Mouse (Mus musculus) hindbrain, embryonic 10.5 days (tissue): Measurements from ENCODE around the gene Tlk1. TPM values are rescaled to one million over a fixed set of nuclear protein-coding genes. Genes with fewer than 3 reads are reported as not detected.

Experiments
- DNase-seq: peaks from one replicate; pipeline ENCODE4 v3.0.0-alpha.2; 2017; ENCODE audit warnings: low spot score
- H3K27ac ChIP-seq: fragments of 300-500 bp; sonication (generic); 2 replicates; pipeline ENCODE4 v1.5.1; 2016; ENCODE audit warnings: mild to moderate bottlenecking, moderate library complexity
- H3K27me3 ChIP-seq: fragments of 300-500 bp; sonication (generic); 2 replicates; pipeline ENCODE4 v1.6.1; 2016; ENCODE audit warnings: mild to moderate bottlenecking; ENCODE audit not compliant: poor library complexity, insufficient read depth, severe bottlenecking
- H3K36me3 ChIP-seq: fragments of 300-500 bp; sonication (generic); 2 replicates; pipeline ENCODE4 v1.6.1; 2016; ENCODE audit warnings: mild to moderate bottlenecking, moderate library complexity
- H3K4me1 ChIP-seq: fragments of 300-500 bp; sonication (generic); replicated peaks from 2 replicates; pipeline ENCODE4 v1.6.1; 2016; ENCODE audit warnings: mild to moderate bottlenecking
- H3K4me3 ChIP-seq: fragments of 300-500 bp; sonication (generic); 2 replicates; pipeline ENCODE4 v1.5.1; 2016; ENCODE audit warnings: mild to moderate bottlenecking, moderate library complexity
- H3K9me3 ChIP-seq: fragments of 300-500 bp; sonication (generic); 2 replicates; pipeline ENCODE4 v1.6.1; 2016; ENCODE audit warnings: mild to moderate bottlenecking, moderate library complexity
- WGBS: fragments of 180-500 bp; shearing (Covaris S2); methylation state at CpG from one replicate; pipeline ENCODE4 v1.1.7; 2016; 5-methylcytosine and 5-hydroxymethylcytosine counted together
- polyA plus RNA-seq: library from polyadenylated mRNA; unstranded; fragments of >200 nt; fragmentation: Nextera tagmentation; extraction: Ambion mirVana; gene quantifications from 2 replicates; pipeline ENCODE4 v1.2.1, GENCODE M21; 2016

The Tlk1 gene
- 19.1 and 27.5 TPM in 2 replicates for polyA plus RNA-seq

DNA sequence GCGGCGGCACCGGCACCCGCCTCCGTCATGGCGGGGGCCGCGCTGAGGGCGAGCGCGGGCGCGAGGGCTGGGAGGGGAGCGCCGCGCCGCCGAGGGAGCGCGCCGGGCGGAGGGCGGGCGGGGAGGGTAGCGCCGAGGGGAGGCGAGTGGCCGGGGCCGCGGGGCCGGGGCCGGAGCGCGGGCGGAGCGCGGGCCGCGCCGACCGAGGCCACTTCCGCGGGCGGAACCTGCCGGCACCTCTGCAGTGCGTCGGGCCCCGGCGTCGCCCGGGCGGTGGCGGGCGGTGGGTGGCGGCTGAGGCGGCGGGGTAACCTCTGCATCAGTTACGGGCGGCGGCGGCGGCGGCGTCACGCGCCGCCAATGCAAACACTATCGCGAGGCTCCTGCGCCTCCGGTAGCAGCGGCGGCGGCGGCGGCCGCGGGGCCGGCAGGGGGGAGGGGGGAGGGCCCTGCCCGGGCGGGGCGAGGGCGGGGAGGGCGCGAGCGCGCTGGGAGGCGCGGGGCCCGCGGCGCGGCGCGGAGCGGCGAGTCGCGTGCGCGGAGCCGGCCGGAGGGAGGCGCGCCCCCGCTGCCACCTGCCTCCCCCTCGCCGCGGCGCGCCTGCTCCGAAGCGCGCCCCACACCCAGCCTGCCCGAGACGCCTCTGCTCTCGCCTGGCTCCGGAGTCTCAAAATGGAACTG lies at the start of gene Tlk1:
Gene Tlk1 (minus strand): TSS at position 358 of the 681 bp plus-strand sequence.
- under 1% methylated on average over 94 of the region's 118 CpGs for WGBS
- H3K27me3 ChIP-seq = no peaks in the 10 kb centered on the region

DNA sequence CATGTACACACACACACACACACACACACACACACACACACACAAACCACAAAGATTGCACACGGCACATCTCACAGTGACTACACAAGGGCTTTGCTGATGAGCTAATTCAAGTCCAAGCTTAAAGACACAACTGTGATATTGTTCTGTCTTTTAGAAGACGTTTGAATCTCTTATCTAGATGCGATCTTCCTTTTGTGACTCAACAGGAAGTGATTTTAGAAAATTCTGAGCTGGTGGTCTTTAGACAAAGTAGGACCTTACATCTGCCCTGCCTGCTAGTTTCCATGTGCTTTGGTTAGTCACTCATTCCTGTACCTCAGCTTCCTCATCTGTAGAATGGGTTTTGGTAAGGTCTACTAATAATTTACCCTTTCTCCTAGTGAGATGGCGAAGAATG lies 49.6 kb upstream of the Tlk1 start:
- peaks cover 18% of the 10 kb centered on the region; the same call in 1 of the 2 replicates for H3K4me1 ChIP-seq
- H3K36me3 ChIP-seq = no peaks in the 10 kb centered on the region
- H3K4me3 ChIP-seq = no peak overlapping the region
- H3K27me3 ChIP-seq = no peaks in the 10 kb centered on the region
- H3K27ac ChIP-seq = no peak overlapping the region
- 86% methylated on average over 4 of the region's 4 CpGs for WGBS
- H3K9me3 ChIP-seq = no peaks in the 10 kb centered on the region
- no peak for DNase-seq

More for the DNA sequence above, at the start of gene Tlk1:
- H3K4me3 ChIP-seq = peak within 1 kb of the TSS; percentile 93
- peaks cover 20% of the 10 kb centered on the region for H3K4me1 ChIP-seq
- peak within 1 kb of the TSS; percentile 100 for H3K27ac ChIP-seq
- peak; percentile 78 for DNase-seq
- no peaks in the 10 kb centered on the region for H3K36me3 ChIP-seq
- no peaks in the 10 kb centered on the region for H3K9me3 ChIP-seq

GRCm38 (mm10) chr2:70873168-70873567 lies 47.6 kb upstream of the Tlk1 start:
- WGBS = 84% methylated on average over 5 of the region's 5 CpGs
- Histone ChIP-seq H3K9me3 (no peaks in the 10 kb centered on the region), H3K27me3 (no peaks in the 10 kb centered on the region), H3K4me1 (peaks cover 18% of the 10 kb centered on the region; the same call in 1 of the 2 replicates), H3K36me3 (no peaks in the 10 kb centered on the region), H3K27ac (no peak overlapping the region), H3K4me3 (no peak overlapping the region)
- DNase-seq = no peak

- no peaks in the 10 kb centered on the region for H3K9me3 ChIP-seq
- peak; percentile 4 for DNase-seq
- H3K36me3 ChIP-seq = no peaks in the 10 kb centered on the region
- no peaks in the 10 kb centered on the region for H3K27me3 ChIP-seq
- H3K4me3 ChIP-seq = no peak overlapping the region
- H3K27ac ChIP-seq = no peak overlapping the region
- 56% methylated on average over 8 of the region's 8 CpGs for WGBS
- H3K4me1 ChIP-seq = peaks cover 18% of the 10 kb centered on the region; the same call in 1 of the 2 replicates
These were observed 46.0 kb upstream of the Tlk1 start for GRCm38 (mm10) chr2:70871466-70872022.

GRCm38 (mm10) chr2:70870819-70871218 lies 45.3 kb upstream of the Tlk1 start:
- H3K4me1 ChIP-seq = peaks cover 18% of the 10 kb centered on the region; the same call in 1 of the 2 replicates
- H3K4me3 ChIP-seq = no peak overlapping the region
- no peaks in the 10 kb centered on the region for H3K9me3 ChIP-seq
- no peaks in the 10 kb centered on the region for H3K36me3 ChIP-seq
- WGBS = 51% methylated on average over 6 of the region's 6 CpGs
- H3K27ac ChIP-seq = no peak overlapping the region
- no peaks in the 10 kb centered on the region for H3K27me3 ChIP-seq
- DNase-seq = no peak

DNA sequence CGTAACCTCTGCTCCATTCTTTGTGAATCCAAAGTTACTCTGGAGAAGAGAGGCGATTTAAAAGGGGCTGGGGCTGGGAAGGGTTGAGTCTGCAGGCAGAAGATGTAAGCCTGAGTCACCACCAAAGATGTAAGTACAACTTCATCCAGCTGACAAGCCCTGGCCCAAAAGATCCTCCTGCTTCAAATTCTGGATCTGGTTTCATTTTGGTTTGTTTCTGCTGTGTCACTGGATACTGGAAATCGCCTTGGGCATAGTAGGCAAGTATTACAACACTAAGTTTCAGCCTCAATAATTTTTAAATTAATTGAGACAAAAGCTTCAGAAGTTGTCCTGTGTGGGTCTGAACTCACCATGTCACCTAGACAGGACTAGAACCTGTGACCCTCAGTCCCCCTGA lies 43.6 kb upstream of the Tlk1 start:
- 79% methylated on average over 3 of the region's 3 CpGs for WGBS
- no peaks in the 10 kb centered on the region for H3K9me3 ChIP-seq
- H3K27ac ChIP-seq = no peak overlapping the region
- no peak for DNase-seq
- H3K4me3 ChIP-seq = no peak overlapping the region
- H3K27me3 ChIP-seq = no peaks in the 10 kb centered on the region
- H3K36me3 ChIP-seq = no peaks in the 10 kb centered on the region
- peaks cover 18% of the 10 kb centered on the region; the same call in 1 of the 2 replicates for H3K4me1 ChIP-seq

GRCm38 (mm10) chr2:70867231-70867630 lies 41.7 kb upstream of the Tlk1 start:
- DNase-seq = no peak
- WGBS = 82% methylated on average over 3 of the region's 3 CpGs

DNA sequence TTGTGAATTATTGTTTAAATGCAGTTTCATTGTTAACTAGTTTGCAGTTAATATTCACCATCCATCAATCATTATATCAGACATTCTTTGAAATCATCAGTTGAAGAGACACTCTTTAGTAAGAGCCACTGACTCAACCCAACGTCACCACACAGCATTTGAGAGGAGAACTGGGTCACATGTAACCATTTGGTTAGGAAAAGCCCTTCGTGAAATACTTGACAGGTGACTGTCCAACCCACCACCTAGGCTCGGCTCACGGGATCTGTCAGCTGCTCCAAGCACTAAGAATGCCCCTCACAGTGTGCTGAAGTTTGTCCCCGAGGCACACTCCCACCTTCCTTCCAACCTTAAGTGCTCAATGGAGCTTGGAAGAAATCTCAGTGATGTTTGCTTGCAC lies 37.4 kb upstream of the Tlk1 start:
- no peak for DNase-seq
- Histone ChIP-seq H3K4me3 (no peak overlapping the region), H3K4me1 (no peaks in the 10 kb centered on the region), H3K27me3 (no peaks in the 10 kb centered on the region), H3K36me3 (no peaks in the 10 kb centered on the region), H3K27ac (no peak overlapping the region), H3K9me3 (no peaks in the 10 kb centered on the region)
- WGBS = 86% methylated on average over 5 of the region's 5 CpGs

More at GRCm38 (mm10) chr2:70867231-70867630, 41.7 kb upstream of the Tlk1 start:
- no peak overlapping the region for H3K4me3 ChIP-seq
- H3K36me3 ChIP-seq = no peaks in the 10 kb centered on the region
- peaks cover 15% of the 10 kb centered on the region; the same call in 1 of the 2 replicates for H3K4me1 ChIP-seq
- no peaks in the 10 kb centered on the region for H3K9me3 ChIP-seq
- H3K27me3 ChIP-seq = no peaks in the 10 kb centered on the region
- no peak overlapping the region for H3K27ac ChIP-seq

DNA sequence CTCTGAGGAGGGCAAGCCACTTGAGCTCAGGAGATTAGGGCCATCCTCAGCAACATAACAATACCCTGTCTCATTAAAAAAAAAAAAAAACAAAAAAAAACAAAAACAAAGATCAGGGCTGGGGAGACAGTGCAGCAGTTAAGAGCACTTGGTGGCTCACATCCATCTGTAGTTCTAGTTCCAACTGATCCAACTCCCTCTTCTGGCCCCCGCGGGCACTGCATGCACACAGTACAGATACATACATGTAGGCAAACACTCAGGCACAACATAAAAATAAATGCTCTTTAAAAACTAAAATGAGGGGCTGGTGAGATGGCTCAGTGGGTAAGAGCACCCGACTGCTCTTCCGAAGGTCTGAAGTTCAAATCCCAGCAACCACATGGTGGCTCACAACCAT lies 34.2 kb upstream of the Tlk1 start:
- no peaks in the 10 kb centered on the region for H3K4me1 ChIP-seq
- no peaks in the 10 kb centered on the region for H3K36me3 ChIP-seq
- no peak overlapping the region for H3K27ac ChIP-seq
- H3K9me3 ChIP-seq = no peaks in the 10 kb centered on the region
- H3K27me3 ChIP-seq = no peaks in the 10 kb centered on the region
- no peak for DNase-seq
- H3K4me3 ChIP-seq = no peak overlapping the region
- 93% methylated on average over 4 of the region's 4 CpGs for WGBS

DNA sequence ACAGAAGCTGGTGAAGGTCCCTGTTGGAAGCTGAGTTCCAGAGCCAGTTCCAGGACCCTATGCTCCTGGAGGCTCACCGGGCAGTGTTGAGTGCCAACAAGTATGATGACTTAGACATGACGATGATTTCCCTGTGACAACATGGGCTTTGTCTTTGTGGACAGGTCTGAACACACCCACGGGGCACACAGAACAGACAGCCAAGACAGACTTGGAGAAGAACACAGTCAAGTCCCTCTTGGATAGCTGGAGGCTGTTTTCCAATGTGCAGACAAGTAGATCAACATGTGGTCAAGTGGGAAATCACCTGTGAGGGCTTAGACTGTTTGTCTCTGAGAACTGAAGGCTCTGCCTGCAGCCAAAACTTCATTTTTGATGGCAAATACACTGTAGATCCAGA lies 31.4 kb upstream of the Tlk1 start:
- Histone ChIP-seq H3K4me3 (no peak overlapping the region), H3K27ac (no peak overlapping the region), H3K36me3 (no peaks in the 10 kb centered on the region), H3K9me3 (no peaks in the 10 kb centered on the region), H3K4me1 (peaks cover 14% of the 10 kb centered on the region), H3K27me3 (no peaks in the 10 kb centered on the region)
- WGBS = 90% methylated on average over 3 of the region's 3 CpGs
- DNase-seq = no peak

GRCm38 (mm10) chr2:70854231-70854888 lies 28.8 kb upstream of the Tlk1 start:
- H3K4me1 ChIP-seq = peaks cover 14% of the 10 kb centered on the region
- H3K9me3 ChIP-seq = no peaks in the 10 kb centered on the region
- H3K4me3 ChIP-seq = no peak overlapping the region
- no peak overlapping the region for H3K27ac ChIP-seq
- no peaks in the 10 kb centered on the region for H3K36me3 ChIP-seq
- 95% methylated on average over 8 of the region's 8 CpGs for WGBS
- no peak for DNase-seq
- H3K27me3 ChIP-seq = no peaks in the 10 kb centered on the region

GRCm38 (mm10) chr2:70853329-70853728 lies 27.8 kb upstream of the Tlk1 start:
- 56% methylated on average over 7 of the region's 7 CpGs for WGBS
- Histone ChIP-seq H3K27ac (no peak overlapping the region), H3K36me3 (no peaks in the 10 kb centered on the region), H3K4me1 (peaks cover 14% of the 10 kb centered on the region), H3K9me3 (no peaks in the 10 kb centered on the region), H3K27me3 (no peaks in the 10 kb centered on the region), H3K4me3 (no peak overlapping the region)
- DNase-seq = no peak

GRCm38 (mm10) chr2:70852796-70853221 lies 27.3 kb upstream of the Tlk1 start:
- Histone ChIP-seq H3K4me1 (peaks cover 14% of the 10 kb centered on the region), H3K4me3 (no peak overlapping the region), H3K36me3 (no peaks in the 10 kb centered on the region), H3K27ac (peak overlapping the region; percentile 23; the same call in 1 of the 2 replicates), H3K9me3 (no peaks in the 10 kb centered on the region), H3K27me3 (no peaks in the 10 kb centered on the region)
- peak; percentile 13 for DNase-seq
- WGBS = 48% methylated on average over 11 of the region's 11 CpGs
